Mouse (Mus musculus): ENCODE measurements around the gene Bcar3.
"Not testable (repeated sequence)": the region's sequence is repeated elsewhere in the genome, so short reads cannot be mapped to it uniquely, and the experiment has no call there.

Bcar3 gene

GRCm38 (mm10) chr3:122293954-122294850, at the start of gene Bcar3:
Gene Bcar3 (plus strand): TSS chr3:122294136.
- DNase-seq (ENCODE audit: low spot score): peak; percentile 77

- DNase-seq (ENCODE audit: low spot score): no peak
Observed at GRCm38 (mm10) chr3:122244759-122245158, 49.2 kb upstream of the Bcar3 start.

GRCm38 (mm10) chr3:122245215-122245877, 48.6 kb upstream of the Bcar3 start, which contains the start of gene Gclm:
Gene Gclm (plus strand): TSS chr3:122245557.
- peak; percentile 91 for DNase-seq (ENCODE audit: low spot score)

- peak; percentile 39 for DNase-seq (ENCODE audit: low spot score)
Observed at GRCm38 (mm10) chr3:122245878-122246332, 48.0 kb upstream of the Bcar3 start.

- DNase-seq (ENCODE audit: low spot score): no peak
Observed at GRCm38 (mm10) chr3:122246406-122246805, 47.5 kb upstream of the Bcar3 start.

GRCm38 (mm10) chr3:122246986-122247767, 46.8 kb upstream of the Bcar3 start:
- peak; percentile 77 for DNase-seq (ENCODE audit: low spot score)

GRCm38 (mm10) chr3:122247768-122248100, 46.2 kb upstream of the Bcar3 start:
- DNase-seq (ENCODE audit: low spot score): peak; percentile 70

GRCm38 (mm10) chr3:122252466-122253253, 41.3 kb upstream of the Bcar3 start:
- no peak for DNase-seq (ENCODE audit: low spot score)

- not testable (repeated sequence) for DNase-seq (ENCODE audit: low spot score)
Observed at GRCm38 (mm10) chr3:122254050-122254449, 39.9 kb upstream of the Bcar3 start.

- no peak for DNase-seq (ENCODE audit: low spot score)
Observed at GRCm38 (mm10) chr3:122269986-122270385, 23.9 kb upstream of the Bcar3 start.

GRCm38 (mm10) chr3:122272565-122272964, 21.4 kb upstream of the Bcar3 start:
- DNase-seq (ENCODE audit: low spot score): not testable (repeated sequence)

- no peak for DNase-seq (ENCODE audit: low spot score)
Observed at GRCm38 (mm10) chr3:122273407-122274240, 20.3 kb upstream of the Bcar3 start.

GRCm38 (mm10) chr3:122274241-122275024, 19.5 kb upstream of the Bcar3 start, which contains the start of gene Dnttip2:
Gene Dnttip2 (plus strand): TSS chr3:122274388.
- DNase-seq (ENCODE audit: low spot score): peak; percentile 87

GRCm38 (mm10) chr3:122275111-122275510, 18.8 kb upstream of the Bcar3 start:
- no peak for DNase-seq (ENCODE audit: low spot score)

- DNase-seq (ENCODE audit: low spot score): no peak
Observed at GRCm38 (mm10) chr3:122287195-122287594, 6.7 kb upstream of the Bcar3 start.

- DNase-seq (ENCODE audit: low spot score): no peak
Observed at GRCm38 (mm10) chr3:122288613-122289195, 5.2 kb upstream of the Bcar3 start.

GRCm38 (mm10) chr3:122289344-122289743, 4.6 kb upstream of the Bcar3 start:
- not testable (repeated sequence) for DNase-seq (ENCODE audit: low spot score)

GRCm38 (mm10) chr3:122290696-122291095, 3.2 kb upstream of the Bcar3 start:
- DNase-seq (ENCODE audit: low spot score): no peak

GRCm38 (mm10) chr3:122291828-122292227, 2.1 kb upstream of the Bcar3 start:
- no peak for DNase-seq (ENCODE audit: low spot score)

Measured in c-Kit-positive CD71-positive TER-119-positive erythroid progenitor cells, embryonic 14.5 days (primary cell).